Mouse (Mus musculus): ENCODE results near the gene Mmp25. TPM values are rescaled to one million over a fixed set of nuclear protein-coding genes. Genes with fewer than 3 reads are reported as not detected.

Gene Mmp25
- total RNA-seq, 1 experiment: 4.7 TPM

DNA sequence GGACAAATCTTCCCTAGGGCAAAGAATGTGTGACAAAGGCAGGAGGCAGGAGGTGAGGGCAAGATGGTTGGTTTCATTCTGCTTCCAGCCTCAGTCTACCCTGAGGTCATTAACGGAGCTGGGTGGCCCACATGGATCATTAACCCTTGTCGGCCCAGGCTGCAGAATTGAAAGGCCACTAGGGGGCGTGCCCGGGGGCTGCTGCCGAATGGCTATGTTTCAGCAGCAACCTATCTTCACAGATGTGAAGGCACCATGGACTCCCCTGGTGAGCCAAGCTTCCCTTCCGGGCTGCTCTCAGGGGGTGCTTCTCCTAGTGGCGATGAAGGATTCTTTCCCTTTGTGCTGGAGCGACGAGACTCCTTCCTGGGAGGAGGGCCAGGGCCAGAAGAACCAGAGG, 16.4 kb upstream of the Mmp25 start:
- no peak overlapping the region for H3K4me3 ChIP-seq (ENCODE audit: insufficient read depth in 1 of 2, low read depth in 1 of 2, low read length in 2 of 2, poor library complexity in 1 of 2, severe bottlenecking in 1 of 2)
- no peak for DNase-seq (ENCODE audit: low read depth, low spot score)
- peaks cover 0 to 14% of the 10 kb centered on the region in 2 experiments; a peak in 1 of 4 replicates for H3K4me1 ChIP-seq (ENCODE audit: control insufficient read depth in 2 of 2, insufficient read depth in 2 of 2, low read length in 2 of 2, poor library complexity in 1 of 2)
- TF ChIP-seq ZC3H11A (IDR thresholded peaks at IDR 0.05; ENCODE audit: borderline replicate concordance, low read depth, low read length) (no peak), ZNF384 (IDR thresholded peaks at IDR 0.05; ENCODE audit: low read depth, low read length) (no peak), MAFK (IDR thresholded peaks at IDR 0.05; ENCODE audit: insufficient read depth, low read depth, low read length) (no peak)
- H3K27ac ChIP-seq (ENCODE audit: insufficient read depth, low read depth, low read length, poor library complexity, severe bottlenecking): no peak overlapping the region
- H3K9ac ChIP-seq (ENCODE audit: insufficient read depth, low read depth, low read length, poor library complexity, severe bottlenecking): no peak overlapping the region
- H3K9me3 ChIP-seq (ENCODE audit: control insufficient read depth, insufficient read depth, low read depth, low read length): no peaks in the 10 kb centered on the region
- H3K36me3 ChIP-seq (ENCODE audit: control insufficient read depth, insufficient read depth, low read length, poor library complexity, severe bottlenecking): peaks cover 2% of the 10 kb centered on the region; the same call in 1 of the 2 replicates
- in situ Hi-C loops (cut with MboI; ENCODE audit: low sequenced_read_pairs in 2 of 2, unreplicated experiment in 2 of 2): no loop called here

DNA sequence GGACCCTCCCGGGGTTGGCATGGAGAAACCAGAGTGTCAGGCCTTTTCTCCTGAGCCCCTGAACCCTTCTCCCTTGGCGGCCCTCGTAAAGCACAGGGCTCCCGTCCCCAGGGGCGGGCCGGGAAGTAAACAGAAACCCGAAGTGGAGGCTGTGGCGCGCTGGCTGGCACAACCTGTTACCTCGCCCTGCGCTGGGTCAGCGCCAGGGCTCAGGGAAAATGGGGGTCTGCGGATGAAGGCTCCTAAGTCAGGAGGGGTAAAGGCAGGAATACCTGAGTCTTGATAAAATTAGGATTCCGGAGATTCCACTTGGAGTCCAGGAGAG, 15.8 kb upstream of the Mmp25 start:
- in situ Hi-C loops (cut with MboI; ENCODE audit: low sequenced_read_pairs in 2 of 2, unreplicated experiment in 2 of 2): no loop called here
- TF ChIP-seq HCFC1 (IDR thresholded peaks at IDR 0.05; ENCODE audit: borderline replicate concordance, insufficient read depth, low read length): no peak
- TF ChIP-seq CHD2 (IDR thresholded peaks at IDR 0.05; ENCODE audit: low read depth, low read length): no peak
- TF ChIP-seq MAFK (IDR thresholded peaks at IDR 0.05; ENCODE audit: insufficient read depth, low read depth, low read length): no peak
- TF ChIP-seq ZC3H11A (IDR thresholded peaks at IDR 0.05; ENCODE audit: borderline replicate concordance, low read depth, low read length): no peak
- no peak for TF ChIP-seq ZNF384 (IDR thresholded peaks at IDR 0.05; ENCODE audit: low read depth, low read length)
- no peak for DNase-seq (ENCODE audit: low read depth, low spot score)
- no peak overlapping the region for H3K9ac ChIP-seq (ENCODE audit: insufficient read depth, low read depth, low read length, poor library complexity, severe bottlenecking)
- H3K9me3 ChIP-seq (ENCODE audit: control insufficient read depth, insufficient read depth, low read depth, low read length): no peaks in the 10 kb centered on the region
- no peak overlapping the region for H3K27ac ChIP-seq (ENCODE audit: insufficient read depth, low read depth, low read length, poor library complexity, severe bottlenecking)
- H3K4me3 ChIP-seq (ENCODE audit: insufficient read depth in 1 of 2, low read depth in 1 of 2, low read length in 2 of 2, poor library complexity in 1 of 2, severe bottlenecking in 1 of 2): peak overlapping the region; percentile 64 to 70
- no peaks in the 10 kb centered on the region for H3K36me3 ChIP-seq (ENCODE audit: control insufficient read depth, insufficient read depth, low read length, poor library complexity, severe bottlenecking)
- peaks cover 0 to 13% of the 10 kb centered on the region in 2 experiments; a peak in 1 of 4 replicates for H3K4me1 ChIP-seq (ENCODE audit: control insufficient read depth in 2 of 2, insufficient read depth in 2 of 2, low read length in 2 of 2, poor library complexity in 1 of 2)

DNA sequence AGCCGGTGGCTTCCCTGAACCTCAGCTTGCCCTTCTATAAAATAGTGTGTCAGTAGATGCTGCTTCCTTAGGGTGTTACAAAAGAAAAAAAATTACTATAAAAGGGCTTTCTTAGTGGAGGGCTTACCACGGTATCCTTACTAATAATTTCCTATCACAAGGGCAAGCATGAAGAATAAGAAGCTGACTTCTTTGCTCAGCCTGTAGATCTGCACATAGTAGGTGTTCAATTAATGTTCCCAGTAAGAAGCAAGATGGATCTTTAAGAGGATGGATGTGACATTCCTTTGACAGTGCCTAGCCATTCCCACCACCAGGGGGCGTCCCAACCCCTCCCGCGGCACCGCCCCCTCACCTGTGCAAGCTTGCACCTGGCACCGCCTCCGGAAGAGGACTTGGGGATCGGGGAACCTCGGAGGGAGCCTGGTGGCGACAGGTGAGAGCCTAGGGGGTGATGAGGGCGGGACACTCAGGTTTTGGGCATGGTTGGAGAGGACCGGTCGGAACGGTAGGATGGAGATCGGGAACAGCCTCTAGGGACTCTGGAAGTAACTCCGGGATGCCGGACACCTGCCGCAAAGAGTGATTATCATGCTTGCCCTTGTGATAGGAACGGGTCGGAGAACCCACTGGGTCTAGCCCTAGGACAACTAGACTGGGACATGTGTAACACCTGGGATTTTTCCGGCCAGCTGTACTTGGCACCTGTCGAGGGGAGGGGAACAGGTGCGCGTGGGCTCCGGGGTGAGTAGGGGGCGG, 15.2 kb upstream of the Mmp25 start, which contains the start of gene Bicdl2:
Gene Bicdl2, plus strand, starts transcription at position 390 of the 759 bp plus-strand sequence.
- H3K4me3 ChIP-seq (ENCODE audit: insufficient read depth in 1 of 2, low read depth in 1 of 2, low read length in 2 of 2, poor library complexity in 1 of 2, severe bottlenecking in 1 of 2): peak within 1 kb of the TSS; percentile 64 to 70
- in situ Hi-C loops (cut with MboI; ENCODE audit: low sequenced_read_pairs in 2 of 2, unreplicated experiment in 2 of 2): no loop called here
- no peak for DNase-seq (ENCODE audit: low read depth, low spot score)

DNA sequence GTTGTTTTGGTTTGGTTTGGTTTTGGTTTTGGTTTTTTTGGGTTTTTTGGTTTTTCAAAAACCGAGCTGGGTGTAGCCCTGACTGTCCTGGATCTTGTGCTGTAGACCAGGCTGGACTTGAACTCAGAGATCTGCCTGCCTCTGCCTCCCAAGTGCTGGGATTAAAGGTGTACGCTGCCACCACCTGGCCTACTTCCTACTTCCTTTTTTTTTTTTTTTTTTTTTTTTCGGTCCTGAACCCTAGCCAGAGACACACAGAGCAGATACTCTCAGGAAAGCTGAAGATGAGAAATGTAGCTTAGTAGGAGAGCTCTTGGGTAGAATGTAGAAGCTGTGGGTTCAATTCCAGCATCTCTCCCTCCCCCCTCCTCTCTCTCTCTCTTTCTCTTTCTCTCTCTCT, 13.4 kb upstream of the Mmp25 start:
- no peaks in the 10 kb centered on the region for H3K9me3 ChIP-seq (ENCODE audit: control insufficient read depth, insufficient read depth, low read depth, low read length)
- H3K9ac ChIP-seq (ENCODE audit: insufficient read depth, low read depth, low read length, poor library complexity, severe bottlenecking): no peak overlapping the region
- H3K4me3 ChIP-seq (ENCODE audit: insufficient read depth in 1 of 2, low read depth in 1 of 2, low read length in 2 of 2, poor library complexity in 1 of 2, severe bottlenecking in 1 of 2): no peak overlapping the region
- peaks cover 0 to 7% of the 10 kb centered on the region in 2 experiments; a peak in 1 of 4 replicates for H3K4me1 ChIP-seq (ENCODE audit: control insufficient read depth in 2 of 2, insufficient read depth in 2 of 2, low read length in 2 of 2, poor library complexity in 1 of 2)
- no peak overlapping the region for H3K27ac ChIP-seq (ENCODE audit: insufficient read depth, low read depth, low read length, poor library complexity, severe bottlenecking)
- in situ Hi-C loops (cut with MboI; ENCODE audit: low sequenced_read_pairs in 2 of 2, unreplicated experiment in 2 of 2): no loop called here
- no peaks in the 10 kb centered on the region for H3K36me3 ChIP-seq (ENCODE audit: control insufficient read depth, insufficient read depth, low read length, poor library complexity, severe bottlenecking)
- no peak for TF ChIP-seq HCFC1 (IDR thresholded peaks at IDR 0.05; ENCODE audit: borderline replicate concordance, insufficient read depth, low read length)
- TF ChIP-seq MAFK (IDR thresholded peaks at IDR 0.05; ENCODE audit: insufficient read depth, low read depth, low read length): no peak
- no peak for TF ChIP-seq CHD2 (IDR thresholded peaks at IDR 0.05; ENCODE audit: low read depth, low read length)
- TF ChIP-seq ZNF384 (IDR thresholded peaks at IDR 0.05; ENCODE audit: low read depth, low read length): peak; percentile 66; the same call in 1 of the 2 replicates
- no peak for DNase-seq (ENCODE audit: low read depth, low spot score)

More for the DNA sequence above, 15.2 kb upstream of the Mmp25 start, which contains the start of gene Bicdl2:
- Histone ChIP-seq H3K36me3 (ENCODE audit: control insufficient read depth, insufficient read depth, low read length, poor library complexity, severe bottlenecking) (no peaks in the 10 kb centered on the region), H3K27ac (ENCODE audit: insufficient read depth, low read depth, low read length, poor library complexity, severe bottlenecking) (no peak within 1 kb of the TSS), H3K9ac (ENCODE audit: insufficient read depth, low read depth, low read length, poor library complexity, severe bottlenecking) (no peak within 1 kb of the TSS; the same call in 1 of the 2 replicates), H3K4me1 (ENCODE audit: control insufficient read depth in 2 of 2, insufficient read depth in 2 of 2, low read length in 2 of 2, poor library complexity in 1 of 2) (peaks cover 0 to 8% of the 10 kb centered on the region in 2 experiments; a peak in 1 of 4 replicates), H3K9me3 (ENCODE audit: control insufficient read depth, insufficient read depth, low read depth, low read length) (no peaks in the 10 kb centered on the region)
- TF ChIP-seq CHD2 (IDR thresholded peaks at IDR 0.05; ENCODE audit: low read depth, low read length) (no peak), MAFK (IDR thresholded peaks at IDR 0.05; ENCODE audit: insufficient read depth, low read depth, low read length) (no peak), HCFC1 (IDR thresholded peaks at IDR 0.05; ENCODE audit: borderline replicate concordance, insufficient read depth, low read length) (no peak), ZC3H11A (IDR thresholded peaks at IDR 0.05; ENCODE audit: borderline replicate concordance, low read depth, low read length) (no peak), ZNF384 (IDR thresholded peaks at IDR 0.05; ENCODE audit: low read depth, low read length) (no peak)

Data from ES-E14 (cell line).